ENCODE assay signal across 31 mouse cellular contexts in genomic region chr9:123861929-123862328, GRCm38 (mm10). TPM values are rescaled to one million over a fixed set of nuclear protein-coding genes. Genes with fewer than 3 reads are reported as not detected.
DNase-seq lines count a peak whose midpoint lies in the region; TF ChIP-seq lines count a peak whose summit lies in the region.
"Had no signal": no experiment of that assay in that cellular context is flagged by ENCODE, and none has a peak within 500 bp of the region (broad histone marks: within the 10 kb centered on the region; RNA-seq: fewer than 3 reads in every experiment).

Xcr1 (minus strand) TSS chr9:123862029.

- H3K36me3 ChIP-seq in heart, adult 2 months (ENCODE audit: control insufficient read depth, insufficient read depth, low read length): no peaks in the 10 kb centered on the region
- H3K36me3 ChIP-seq in CH12.LX (replicated peaks in 1 of 2; ENCODE audit: control insufficient read depth in 1 of 2, insufficient read depth in 1 of 2, low read length in 1 of 2): no peaks in the 10 kb centered on the region
- H3K36me3 ChIP-seq: embryonic facial prominence, embryonic 10.5 days; embryonic facial prominence, embryonic 13.5 days; forebrain, embryonic 12.5 days; forebrain, embryonic 15.5 days; heart, embryonic 12.5 days; heart, embryonic 15.5 days; hindbrain, embryonic 10.5 days; hindbrain, embryonic 13.5 days; intestine, embryonic 15.5 days had no signal

- H3K27ac ChIP-seq in heart, adult 2 months: no peak within 1 kb of the TSS
- H3K27ac ChIP-seq in CH12.LX (ENCODE audit: insufficient read depth, low read depth): peak within 1 kb of the TSS; percentile 97
- peak within 1 kb of the TSS; percentile 96 for H3K27ac ChIP-seq in bone marrow macrophage, adult 2 months (ENCODE audit: insufficient read depth, low read depth, low read length)
- H3K27ac ChIP-seq: embryonic facial prominence, embryonic 10.5 days; embryonic facial prominence, embryonic 13.5 days; forebrain, embryonic 12.5 days; forebrain, embryonic 15.5 days; heart, embryonic 15.5 days; hindbrain, embryonic 10.5 days; hindbrain, embryonic 13.5 days; intestine, embryonic 15.5 days had no signal

- H3K9ac ChIP-seq in heart, adult 2 months (ENCODE audit: low read depth, low read length): no peak within 1 kb of the TSS
- H3K9ac ChIP-seq in CH12.LX (ENCODE audit: insufficient read depth, low read depth): peak within 1 kb of the TSS; percentile 53
- H3K9ac ChIP-seq: embryonic facial prominence, embryonic 13.5 days; forebrain, embryonic 12.5 days; forebrain, embryonic 15.5 days; heart, embryonic 12.5 days; heart, embryonic 15.5 days; hindbrain, embryonic 13.5 days; intestine, embryonic 15.5 days had no signal

- in situ Hi-C loops in CH12.LX (cut with MboI; ENCODE audit: low pct_ligation_motif_present, low pct_unique_long_range_greater_than_20kb, low sequenced_read_pairs): no loop called here

- WGBS in heart, adult 2 months: 88% methylated on average over 9 of the region's 9 CpGs

- no peak for TF ChIP-seq EP300 in heart, adult 2 months (IDR thresholded peaks at IDR 0.05; ENCODE audit: insufficient read depth, low read depth, low read length)
- no peak for TF ChIP-seq EP300 in CH12.LX (IDR thresholded peaks at IDR 0.05; ENCODE audit: low read length)

- DNase-seq in heart, adult 11 months: peak; percentile 37
- DNase-seq in heart, adult 2 months: no peak
- DNase-seq in CH12.LX (ENCODE audit: extremely low read depth): no peak
- DNase-seq in right cerebral cortex, postnatal 36 days (ENCODE audit: low spot score in 2 of 2): no peak
- DNase-seq in adipocyte (ENCODE audit: low spot score): no peak
- DNase-seq: adrenal gland, postnatal 14 days; B cell, adult 2 months; cerebellum, adult 11 months; cerebellum, adult 2 months; cerebellum, adult 9-11 months; cerebellum, postnatal 25 days; embryo, embryonic 11 days; gastrocnemius, postnatal 10 days; gastrocnemius, postnatal 36 days; heart, postnatal 10 days; heart, postnatal 36 days; kidney, adult 11 months had no signal

- H3K9me3 ChIP-seq in CH12.LX (replicated peaks; ENCODE audit: low read length): no peaks in the 10 kb centered on the region
- H3K9me3 ChIP-seq: embryonic facial prominence, embryonic 10.5 days; embryonic facial prominence, embryonic 13.5 days; forebrain, embryonic 12.5 days; forebrain, embryonic 15.5 days; heart, embryonic 12.5 days; heart, embryonic 15.5 days; hindbrain, embryonic 10.5 days; hindbrain, embryonic 13.5 days; intestine, embryonic 15.5 days had no signal

- no peak within 1 kb of the TSS for H3K4me3 ChIP-seq in heart, adult 2 months
- no peak within 1 kb of the TSS for H3K4me3 ChIP-seq in CH12.LX (replicated peaks in 1 of 3; ENCODE audit: low read depth in 2 of 3, low read length in 2 of 3, poor library complexity in 1 of 3)
- no peak within 1 kb of the TSS for H3K4me3 ChIP-seq in bone marrow macrophage, adult 2 months (ENCODE audit: insufficient read depth, low read length)
- H3K4me3 ChIP-seq: embryonic facial prominence, embryonic 10.5 days; embryonic facial prominence, embryonic 13.5 days; erythroblast, embryonic 14.5 days; forebrain, embryonic 12.5 days; forebrain, embryonic 15.5 days; heart, embryonic 12.5 days; heart, embryonic 15.5 days; hindbrain, embryonic 10.5 days; hindbrain, embryonic 13.5 days; intestine, embryonic 15.5 days had no signal

- intact Hi-C loops in heart, adult 2 months (cut with DNase I): no loop called here

- H3K4me2 ChIP-seq in CH12.LX (ENCODE audit: insufficient read depth, low read depth, poor library complexity, severe bottlenecking): peak within 1 kb of the TSS; percentile 69
- H3K4me2 ChIP-seq: embryonic facial prominence, embryonic 13.5 days; forebrain, embryonic 12.5 days; forebrain, embryonic 15.5 days; heart, embryonic 12.5 days; heart, embryonic 15.5 days; hindbrain, embryonic 13.5 days; intestine, embryonic 15.5 days had no signal

- no peak for TF ChIP-seq RAD21 in CH12.LX (IDR thresholded peaks at IDR 0.05; ENCODE audit: low read depth, low read length)

- H3K27me3 ChIP-seq in heart, adult 2 months (ENCODE audit: control insufficient read depth, insufficient read depth, low read length): no peaks in the 10 kb centered on the region
- H3K27me3 ChIP-seq in CH12.LX (replicated peaks): no peaks in the 10 kb centered on the region
- H3K27me3 ChIP-seq: embryonic facial prominence, embryonic 13.5 days; forebrain, embryonic 12.5 days; forebrain, embryonic 15.5 days; heart, embryonic 12.5 days; heart, embryonic 15.5 days; hindbrain, embryonic 13.5 days; intestine, embryonic 15.5 days had no signal

- H3K79me2 ChIP-seq in heart, adult 2 months (replicated peaks; ENCODE audit: control insufficient read depth, insufficient read depth, low read length): no peaks in the 10 kb centered on the region
- no peaks in the 10 kb centered on the region; the same call in 1 of the 2 replicates for H3K79me2 ChIP-seq in CH12.LX (replicated peaks; ENCODE audit: control insufficient read depth, extremely low read depth, insufficient read depth, poor library complexity, severe bottlenecking)

- no peaks in the 10 kb centered on the region for H3K4me1 ChIP-seq in heart, adult 2 months (ENCODE audit: control insufficient read depth, insufficient read depth, low read length)
- H3K4me1 ChIP-seq in CH12.LX (ENCODE audit: control insufficient read depth in 1 of 2, insufficient read depth in 2 of 2): peaks cover 12 to 72% of the 10 kb centered on the region in 2 experiments
- peaks cover 20% of the 10 kb centered on the region for H3K4me1 ChIP-seq in bone marrow macrophage, adult 2 months (ENCODE audit: control insufficient read depth, insufficient read depth, low read length)
- H3K4me1 ChIP-seq: embryonic facial prominence, embryonic 10.5 days; embryonic facial prominence, embryonic 13.5 days; forebrain, embryonic 12.5 days; forebrain, embryonic 15.5 days; heart, embryonic 12.5 days; heart, embryonic 15.5 days; hindbrain, embryonic 10.5 days; hindbrain, embryonic 13.5 days; intestine, embryonic 15.5 days had no signal

- TF ChIP-seq POLR2A in heart, adult 2 months (IDR thresholded peaks at IDR 0.05; ENCODE audit: insufficient read depth, low read depth, low read length): no peak
- no peak for TF ChIP-seq POLR2A in CH12.LX (IDR thresholded peaks at IDR 0.05; ENCODE audit: low read depth, low read length)
- TF ChIP-seq POLR2A in bone marrow macrophage, adult 2 months (IDR thresholded peaks at IDR 0.05; ENCODE audit: borderline replicate concordance, low read depth, low read length): no peak

- dilution Hi-C loops in CH12.LX (cut with MboI; ENCODE audit: extremely low pct_ligation_motif_present, extremely low pct_unique_long_range_greater_than_20kb, low sequenced_read_pairs): no loop called here

- no peak for TF ChIP-seq CTCF in heart, adult 2 months (IDR thresholded peaks at IDR 0.05)
- TF ChIP-seq CTCF in CH12.LX (conservative IDR thresholded peaks at IDR 0.05 in 1 of 2, IDR thresholded peaks at IDR 0.05 in 1 of 2; ENCODE audit: low read depth in 2 of 2, low read length in 2 of 2): no peak
- no peak for TF ChIP-seq CTCF in bone marrow macrophage, adult 2 months (IDR thresholded peaks at IDR 0.05; ENCODE audit: low read depth, low read length)

TF ChIP-seq in CH12.LX, 34 proteins besides CTCF, POLR2A, EP300 and RAD21:
- TF ChIP-seq ZNF384 (IDR thresholded peaks at IDR 0.05; ENCODE audit: low read depth, low read length) (no peak), POLR2AphosphoS2 (IDR thresholded peaks at IDR 0.05; ENCODE audit: low read depth, low read length) (no peak), MEF2A (IDR thresholded peaks at IDR 0.05; ENCODE audit: borderline replicate concordance, low read depth, low read length) (no peak), ZC3H11A (IDR thresholded peaks at IDR 0.05; ENCODE audit: low read depth, low read length) (no peak), TCF12 (IDR thresholded peaks at IDR 0.05; ENCODE audit: low read depth, low read length) (no peak), ZMIZ1 (IDR thresholded peaks at IDR 0.05; ENCODE audit: low read depth, low read length) (no peak), ZKSCAN1 (IDR thresholded peaks at IDR 0.05; ENCODE audit: borderline replicate concordance, low read depth, low read length) (no peak), JUND (conservative IDR thresholded peaks at IDR 0.05; ENCODE audit: low read depth, low read length) (no peak), IRF4 (IDR thresholded peaks at IDR 0.05; ENCODE audit: low read depth, low read length) (no peak), UBTF (IDR thresholded peaks at IDR 0.05; ENCODE audit: low read depth, low read length) (no peak), RCOR1 (conservative IDR thresholded peaks at IDR 0.05; ENCODE audit: low read depth, low read length) (no peak), JUN (IDR thresholded peaks at IDR 0.05; ENCODE audit: insufficient read depth, low read depth, low read length) (no peak), USF2 (conservative IDR thresholded peaks at IDR 0.05; ENCODE audit: low read depth, low read length) (no peak), PAX5 (IDR thresholded peaks at IDR 0.05; ENCODE audit: low read length) (no peak), BHLHE40 (IDR thresholded peaks at IDR 0.05; ENCODE audit: low read depth, low read length) (no peak)
TF ChIP-seq in CH12.LX: peak in this region for 0.

RNA-seq across cellular contexts. Expression of gene Xcr1, which starts in this region (rescaled TPM):
- not detected for total RNA-seq in heart, adult 2 months (2021)
- polyA plus RNA-seq in heart, adult 2 months (2012; rRNA removed): 0.14 and 0.32 TPM in 2 replicates
- total RNA-seq in CH12.LX (2012; rRNA removed) (0.92 and 1.9 TPM in 2 replicates), CH12.LX (2014; rRNA removed) (0.53 and 0.62 TPM in 2 replicates)
- 0.56 and 0.57 TPM in 2 replicates for polyA plus RNA-seq in CH12.LX (2012; ENCODE audit: insufficient read length, low read depth)
- not detected in 2 replicates for polyA plus RNA-seq in bone marrow macrophage, adult 2 months (2012; ENCODE audit: insufficient read depth, insufficient read length, missing spikeins)
- total RNA-seq: gastrocnemius, adult 18-20 months; gastrocnemius, postnatal 36 days; granulocyte monocyte progenitor cell, adult 5-6 weeks; heart, postnatal 10 days; heart, postnatal 36 days; MEL had no signal
- polyA plus RNA-seq: cerebellum, adult 2 months; embryonic facial prominence, embryonic 10.5 days; embryonic facial prominence, embryonic 13.5 days; erythroblast, embryonic 14.5 days; forebrain, embryonic 12.5 days; heart, embryonic 12.5 days; heart, embryonic 15.5 days; intestine, embryonic 15.5 days had no signal
